Mouse (Mus musculus): ENCODE measurements around the gene Plekhm3. TPM values are rescaled to one million over a fixed set of nuclear protein-coding genes. Genes with fewer than 3 reads are reported as not detected.

The Plekhm3 gene
- total and polyA plus RNA-seq, 2 experiments from 2014 or later = 3.5 to 12.4 TPM

GRCm38 (mm10) chr1:64795284-64796040 is 161.2 kb downstream of the Plekhm3 start:
- DNase-seq (ENCODE audit: low spot score) = peak; percentile 54
- Histone ChIP-seq H3K4me2 (ENCODE audit: low read depth, low read length) (no peak overlapping the region), H3K9ac (replicated peaks; ENCODE audit: low read depth, low read length) (no peak overlapping the region), H3K9me3 (replicated peaks; ENCODE audit: control insufficient read depth, low read length) (no peaks in the 10 kb centered on the region), H3K4me1 (ENCODE audit: control insufficient read depth, insufficient read depth) (peaks cover 44% of the 10 kb centered on the region), H3K27ac (ENCODE audit: low read depth) (peak overlapping the region; percentile 57), H3K27me3 (ENCODE audit: control insufficient read depth, insufficient read depth, low read length) (no peaks in the 10 kb centered on the region), H3K36me3 (replicated peaks; ENCODE audit: control insufficient read depth, insufficient read depth, low read length) (0 out of 2 replicates have a peak, but pooled peaks cover 7% of the 10 kb centered on the region), H3K4me3 (ENCODE audit: low read depth, low read length) (no peak overlapping the region)
- 54% methylated on average over 8 of the region's 8 CpGs for WGBS
- ATAC-seq (ENCODE audit: insufficient read depth, low read depth) = peak; percentile 59
- TF ChIP-seq CTCF (IDR thresholded peaks at IDR 0.05; ENCODE audit: low read depth) = no peak
- no peak for TF ChIP-seq EP300 (IDR thresholded peaks at IDR 0.05; ENCODE audit: low read depth)

GRCm38 (mm10) chr1:64794096-64794495 is 162.5 kb downstream of the Plekhm3 start:
- Histone ChIP-seq H3K4me3 (ENCODE audit: low read depth, low read length) (no peak overlapping the region), H3K4me1 (ENCODE audit: control insufficient read depth, insufficient read depth) (peaks cover 44% of the 10 kb centered on the region), H3K9ac (replicated peaks; ENCODE audit: low read depth, low read length) (no peak overlapping the region), H3K9me3 (replicated peaks; ENCODE audit: control insufficient read depth, low read length) (no peaks in the 10 kb centered on the region), H3K27me3 (ENCODE audit: control insufficient read depth, insufficient read depth, low read length) (no peaks in the 10 kb centered on the region), H3K36me3 (replicated peaks; ENCODE audit: control insufficient read depth, insufficient read depth, low read length) (0 out of 2 replicates have a peak, but pooled peaks cover 7% of the 10 kb centered on the region), H3K27ac (ENCODE audit: low read depth) (no peak overlapping the region), H3K4me2 (ENCODE audit: low read depth, low read length) (no peak overlapping the region)
- TF ChIP-seq CTCF (IDR thresholded peaks at IDR 0.05; ENCODE audit: low read depth) = no peak
- no peak for TF ChIP-seq EP300 (IDR thresholded peaks at IDR 0.05; ENCODE audit: low read depth)
- no peak for ATAC-seq (ENCODE audit: insufficient read depth, low read depth)
- DNase-seq (ENCODE audit: low spot score) = no peak
- 92% methylated on average over 11 of the region's 11 CpGs for WGBS

- peaks cover 44% of the 10 kb centered on the region for H3K4me1 ChIP-seq (ENCODE audit: control insufficient read depth, insufficient read depth)
- no peaks in the 10 kb centered on the region for H3K27me3 ChIP-seq (ENCODE audit: control insufficient read depth, insufficient read depth, low read length)
- no peak overlapping the region for H3K4me3 ChIP-seq (ENCODE audit: low read depth, low read length)
- peak overlapping the region; percentile 85 for H3K27ac ChIP-seq (ENCODE audit: low read depth)
- no peak overlapping the region for H3K9ac ChIP-seq (replicated peaks; ENCODE audit: low read depth, low read length)
- 48% methylated on average over 4 of the region's 4 CpGs for WGBS
- DNase-seq (ENCODE audit: low spot score) (no peak), ATAC-seq (ENCODE audit: insufficient read depth, low read depth) (no peak)
- H3K4me2 ChIP-seq (ENCODE audit: low read depth, low read length) = no peak overlapping the region
- TF ChIP-seq EP300 (IDR thresholded peaks at IDR 0.05; ENCODE audit: low read depth) (no peak), CTCF (IDR thresholded peaks at IDR 0.05; ENCODE audit: low read depth) (no peak)
- H3K9me3 ChIP-seq (replicated peaks; ENCODE audit: control insufficient read depth, low read length) = no peaks in the 10 kb centered on the region
- 0 out of 2 replicates have a peak, but pooled peaks cover 7% of the 10 kb centered on the region for H3K36me3 ChIP-seq (replicated peaks; ENCODE audit: control insufficient read depth, insufficient read depth, low read length)
Measured at GRCm38 (mm10) chr1:64793234-64793530, 163.4 kb downstream of the Plekhm3 start.

- 28% methylated on average over 11 of the region's 11 CpGs for WGBS
- H3K4me1 ChIP-seq (ENCODE audit: control insufficient read depth, insufficient read depth) = peaks cover 44% of the 10 kb centered on the region
- H3K4me3 ChIP-seq (ENCODE audit: low read depth, low read length) = no peak overlapping the region
- ATAC-seq (ENCODE audit: insufficient read depth, low read depth) (peak; percentile 26; the same call in 1 of the 2 replicates), DNase-seq (ENCODE audit: low spot score) (peak; percentile 38)
- no peak overlapping the region for H3K9ac ChIP-seq (replicated peaks; ENCODE audit: low read depth, low read length)
- TF ChIP-seq EP300 (IDR thresholded peaks at IDR 0.05; ENCODE audit: low read depth) (peak; percentile 43; the same call in 1 of the 2 replicates), CTCF (IDR thresholded peaks at IDR 0.05; ENCODE audit: low read depth) (no peak)
- no peaks in the 10 kb centered on the region for H3K27me3 ChIP-seq (ENCODE audit: control insufficient read depth, insufficient read depth, low read length)
- H3K27ac ChIP-seq (ENCODE audit: low read depth) = peak overlapping the region; percentile 85
- H3K9me3 ChIP-seq (replicated peaks; ENCODE audit: control insufficient read depth, low read length) = no peaks in the 10 kb centered on the region
- no peak overlapping the region for H3K4me2 ChIP-seq (ENCODE audit: low read depth, low read length)
- H3K36me3 ChIP-seq (replicated peaks; ENCODE audit: control insufficient read depth, insufficient read depth, low read length) = 0 out of 2 replicates have a peak, but pooled peaks cover 7% of the 10 kb centered on the region
Measured at GRCm38 (mm10) chr1:64792521-64793233, 163.9 kb downstream of the Plekhm3 start.

- peak overlapping the region; percentile 85 for H3K27ac ChIP-seq (ENCODE audit: low read depth)
- no peaks in the 10 kb centered on the region for H3K9me3 ChIP-seq (replicated peaks; ENCODE audit: control insufficient read depth, low read length)
- H3K4me3 ChIP-seq (ENCODE audit: low read depth, low read length) = no peak overlapping the region
- peak overlapping the region; percentile 10; the same call in 1 of the 2 replicates for H3K4me2 ChIP-seq (ENCODE audit: low read depth, low read length)
- ATAC-seq (ENCODE audit: insufficient read depth, low read depth) = peak; percentile 83
- 0 out of 2 replicates have a peak, but pooled peaks cover 7% of the 10 kb centered on the region for H3K36me3 ChIP-seq (replicated peaks; ENCODE audit: control insufficient read depth, insufficient read depth, low read length)
- DNase-seq (ENCODE audit: low spot score) = peak; percentile 85
- no peaks in the 10 kb centered on the region for H3K27me3 ChIP-seq (ENCODE audit: control insufficient read depth, insufficient read depth, low read length)
- WGBS = 11% methylated on average over 6 of the region's 6 CpGs
- H3K4me1 ChIP-seq (ENCODE audit: control insufficient read depth, insufficient read depth) = peaks cover 44% of the 10 kb centered on the region
- 0 out of 2 replicates have a peak overlapping the region, but pooled peaks have one; percentile 8 for H3K9ac ChIP-seq (replicated peaks; ENCODE audit: low read depth, low read length)
- TF ChIP-seq EP300 (IDR thresholded peaks at IDR 0.05; ENCODE audit: low read depth) = no peak
- TF ChIP-seq CTCF (IDR thresholded peaks at IDR 0.05; ENCODE audit: low read depth) = no peak
Measured at GRCm38 (mm10) chr1:64791826-64792225, 164.8 kb downstream of the Plekhm3 start.

All from heart, postnatal 0 days (tissue).